Mouse (Mus musculus) layer of hippocampus, postnatal 14 days (tissue): ENCODE measurements around the gene Wasl. TPM values are rescaled to one million over a fixed set of nuclear protein-coding genes. Genes with fewer than 3 reads are reported as not detected.

Source experiments
- DNase-seq, 2 experiments: peaks; one replicate each; pipeline ENCODE4 v3.0.0; 2021 to 2022; ENCODE audit warnings: low spot score in 2 of 2, mixed read lengths in 1 of 2
- total RNA-seq, 2 experiments: library from RNA; stranded (reverse); gene quantifications; 2 replicates each; pipeline ENCODE4 v1.2.3; 2021

The Wasl gene
- total RNA-seq, 2 experiments from 2014 or later: 102 to 112 TPM

DNA sequence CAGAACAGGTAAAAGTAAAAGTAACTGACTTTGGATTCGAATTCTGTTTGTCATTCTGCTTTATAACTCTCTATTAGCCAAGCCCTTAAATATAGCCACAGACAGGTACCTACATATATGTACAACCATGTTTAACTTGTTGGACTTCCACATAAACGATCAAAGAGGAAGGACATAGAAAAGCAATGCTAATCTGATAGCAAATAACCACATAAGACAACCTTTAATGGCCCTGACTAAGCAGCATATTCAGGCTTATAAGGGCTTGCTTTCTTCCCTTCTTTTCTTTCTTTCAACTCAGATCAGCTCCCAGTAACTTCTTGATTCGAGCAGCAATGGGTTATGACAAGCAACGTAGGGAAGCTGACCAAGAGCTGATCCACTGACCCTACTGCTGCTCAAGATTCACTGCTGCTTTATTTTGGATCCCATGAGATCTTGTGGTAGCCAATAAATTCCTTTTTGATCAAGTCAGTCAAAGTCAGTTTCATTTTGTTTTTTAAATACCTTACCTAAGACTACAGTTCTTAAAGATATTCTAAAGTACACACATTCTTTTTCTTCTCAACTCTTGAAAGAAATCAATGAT, 17.6 kb downstream of the Wasl start:
- no peak for DNase-seq

DNA sequence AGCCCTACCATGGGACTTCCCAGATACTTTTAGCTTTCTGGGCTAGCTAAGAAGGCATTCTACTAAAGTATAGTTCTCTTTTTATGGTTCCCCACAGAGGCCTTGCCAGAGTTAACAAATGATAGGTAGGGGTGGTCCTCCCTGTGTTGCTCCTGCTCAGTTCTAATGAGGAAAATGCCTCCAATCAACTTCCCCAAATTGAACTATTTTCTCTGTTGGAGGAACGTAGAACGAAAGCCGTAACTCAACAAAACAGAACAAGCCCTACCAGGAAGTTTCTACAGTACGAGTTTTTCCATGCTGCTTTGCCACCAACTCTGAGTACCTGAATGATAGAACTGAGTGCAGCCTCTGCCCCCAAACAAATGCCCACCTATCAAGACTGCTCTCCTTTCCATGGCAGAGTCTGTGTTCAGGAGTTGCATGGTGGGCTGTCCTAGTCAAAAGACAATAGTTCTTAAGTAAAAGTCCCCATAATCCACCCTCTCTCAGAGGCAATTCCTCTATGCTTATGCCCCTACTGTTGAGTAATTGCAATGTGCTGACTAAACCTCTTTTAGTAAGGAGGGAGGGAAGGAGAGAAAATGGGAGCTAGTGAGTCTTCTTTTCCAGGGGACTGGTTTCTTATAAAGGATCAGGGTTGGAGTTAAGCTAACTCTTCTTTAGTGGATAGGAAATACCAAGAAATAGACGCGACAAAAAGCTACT, 19.3 kb downstream of the Wasl start:
- no peak for DNase-seq

DNA sequence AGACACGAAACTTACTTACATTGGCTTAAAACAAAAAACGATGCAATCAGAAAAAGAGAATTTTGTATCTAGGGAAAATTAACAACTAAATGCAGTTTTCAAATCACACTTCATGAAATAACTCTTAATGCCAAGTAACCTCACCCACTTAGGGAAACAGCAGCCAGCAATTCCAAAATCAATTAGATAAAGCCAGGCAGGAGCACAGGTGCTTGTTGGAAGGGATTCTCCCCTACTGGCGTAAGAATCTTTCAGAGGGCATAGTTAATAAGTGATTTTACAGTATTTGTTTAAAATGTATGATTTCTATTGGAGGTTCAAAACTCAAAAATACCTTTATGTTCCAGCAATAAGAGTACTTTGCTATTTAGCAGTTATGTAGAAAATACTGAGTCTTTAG, 21.8 kb downstream of the Wasl start:
- no peak for DNase-seq

DNA sequence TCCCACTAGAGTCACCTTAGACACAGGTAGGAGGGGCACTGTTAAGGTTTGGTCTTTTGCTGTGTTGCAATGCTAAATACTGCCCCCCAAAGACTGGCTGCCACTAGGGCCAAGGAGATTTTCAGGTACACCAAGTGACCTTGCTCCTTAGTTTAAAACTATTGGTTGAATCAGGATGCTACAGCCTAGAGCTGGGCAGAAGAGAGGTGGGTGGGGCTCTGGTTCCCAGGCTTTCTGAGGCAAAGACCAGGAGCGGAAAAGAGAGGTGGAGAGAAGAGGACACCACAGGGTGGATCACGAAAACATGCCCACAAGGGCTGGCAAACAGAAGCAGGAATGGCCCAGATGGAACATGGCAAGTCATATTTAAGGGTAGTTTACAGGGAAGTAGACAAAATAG, 22.6 kb downstream of the Wasl start:
- DNase-seq: no peak

DNA sequence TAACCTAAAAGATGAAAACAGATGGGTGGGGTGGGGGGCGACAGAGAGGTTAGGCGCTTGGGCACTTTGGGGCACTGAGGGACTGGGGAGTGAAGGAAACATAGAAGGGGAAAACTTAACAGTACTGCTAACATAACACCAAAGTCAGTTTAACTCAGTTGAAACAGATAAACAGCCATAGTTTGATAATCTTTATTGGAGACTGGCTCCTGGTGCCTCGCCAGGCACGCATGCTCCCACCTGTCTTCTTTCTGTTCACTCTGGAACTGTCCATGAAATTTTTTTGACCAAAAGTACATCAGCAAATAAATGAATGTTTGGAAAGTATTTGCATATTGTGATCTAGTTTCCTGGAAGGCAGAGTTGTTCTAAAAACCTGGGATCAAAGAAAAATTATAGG, 23.5 kb downstream of the Wasl start:
- no peak for DNase-seq

DNA sequence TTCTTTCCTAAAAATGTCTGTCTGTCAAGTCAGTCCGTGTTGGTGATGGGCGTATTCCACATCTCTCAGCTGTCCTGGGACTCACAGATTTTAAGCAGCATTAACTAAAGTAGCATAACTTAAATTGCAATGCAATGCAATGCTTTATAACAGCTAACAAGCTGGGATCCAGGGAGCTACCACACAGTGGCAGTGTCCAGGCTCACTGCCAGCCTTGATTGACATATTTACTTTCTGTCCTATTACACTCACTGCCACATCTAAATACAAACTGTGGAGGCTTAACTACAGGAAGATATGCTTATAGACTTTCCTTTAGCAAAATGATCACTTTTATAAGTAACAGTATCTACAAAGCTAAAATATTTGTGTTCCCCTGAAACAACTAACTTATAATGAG, 29.0 kb downstream of the Wasl start:
- DNase-seq: peak in 1 of 2 experiments; percentile 27

DNA sequence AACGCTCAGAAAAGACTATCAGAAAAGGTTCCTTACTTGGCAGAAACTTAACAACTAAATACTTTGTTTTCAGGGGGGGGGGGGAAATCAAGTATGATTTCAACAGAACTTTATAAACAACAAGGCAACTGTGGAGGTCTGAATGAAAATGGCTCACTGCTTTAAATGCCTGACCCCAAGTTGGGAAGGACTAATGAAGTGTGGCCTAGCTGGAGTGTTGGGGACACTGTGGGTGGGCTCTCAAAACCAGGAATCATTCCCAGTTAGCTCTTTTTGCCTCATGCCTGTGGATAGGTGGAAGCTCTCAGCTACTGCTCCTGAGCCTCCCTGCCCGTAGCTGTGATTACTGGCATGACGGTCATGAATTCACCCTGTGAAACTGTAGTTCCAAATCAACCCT, 30.7 kb downstream of the Wasl start:
- DNase-seq: no peak

DNA sequence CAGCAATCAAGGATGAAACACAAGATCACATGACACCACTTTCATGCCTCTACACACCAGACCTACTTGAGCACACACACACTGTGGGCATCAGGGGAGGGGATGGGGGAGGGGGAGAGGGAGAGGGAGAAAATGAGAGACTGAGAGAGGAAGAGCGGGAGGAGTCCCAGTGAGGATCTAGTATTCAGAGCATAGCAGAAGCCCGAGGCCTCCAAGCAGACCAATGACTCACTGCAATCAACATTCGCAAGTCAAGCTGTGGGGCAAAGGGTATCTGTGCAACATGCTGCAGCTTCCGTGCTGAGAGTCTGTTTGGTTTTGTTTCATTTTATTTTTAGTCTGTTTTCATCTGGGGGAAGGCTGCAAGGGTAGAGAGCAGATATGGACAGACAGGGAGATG, 32.7 kb downstream of the Wasl start:
- DNase-seq: no peak

DNA sequence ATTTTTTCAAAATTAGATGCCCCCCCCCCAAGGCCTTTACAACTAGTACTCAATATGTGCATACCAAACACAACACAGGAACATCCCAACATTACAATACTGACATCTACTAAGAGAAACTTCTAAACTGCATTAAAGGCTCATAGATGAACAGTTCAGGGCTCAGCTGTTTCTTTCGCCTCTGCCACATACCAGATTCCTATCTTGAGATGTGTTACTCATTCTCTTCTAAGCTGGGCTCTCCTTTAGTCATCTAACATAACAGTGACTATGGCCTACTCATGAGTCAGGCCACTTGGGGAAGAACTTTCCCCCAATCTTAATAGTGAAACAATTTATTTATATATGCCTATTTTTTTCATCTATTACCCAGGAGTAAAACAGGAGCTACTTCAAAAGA, 36.3 kb downstream of the Wasl start:
- DNase-seq: no peak

DNA sequence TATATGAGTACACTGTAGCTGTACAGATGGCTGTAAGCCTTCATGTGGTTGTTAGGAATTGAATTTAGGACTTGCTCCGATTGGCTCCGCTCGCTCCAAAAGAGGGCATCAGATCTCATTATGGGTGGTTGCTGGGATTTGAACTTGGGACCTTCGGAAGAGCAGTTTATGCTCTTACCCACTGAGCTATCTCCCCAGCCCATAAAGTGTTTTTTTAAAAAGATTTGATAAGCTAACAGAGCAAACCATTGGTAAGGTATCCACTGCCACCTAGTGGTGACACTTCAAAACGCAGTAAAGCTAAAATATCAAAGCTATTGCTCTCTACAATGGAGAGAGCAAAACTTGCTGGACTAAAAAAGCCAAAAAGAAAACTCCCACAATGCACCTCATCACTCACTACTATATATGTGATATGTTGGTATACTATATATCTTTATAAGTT, 37.2 kb downstream of the Wasl start:
- peak; percentile 35 to 75 for DNase-seq

DNA sequence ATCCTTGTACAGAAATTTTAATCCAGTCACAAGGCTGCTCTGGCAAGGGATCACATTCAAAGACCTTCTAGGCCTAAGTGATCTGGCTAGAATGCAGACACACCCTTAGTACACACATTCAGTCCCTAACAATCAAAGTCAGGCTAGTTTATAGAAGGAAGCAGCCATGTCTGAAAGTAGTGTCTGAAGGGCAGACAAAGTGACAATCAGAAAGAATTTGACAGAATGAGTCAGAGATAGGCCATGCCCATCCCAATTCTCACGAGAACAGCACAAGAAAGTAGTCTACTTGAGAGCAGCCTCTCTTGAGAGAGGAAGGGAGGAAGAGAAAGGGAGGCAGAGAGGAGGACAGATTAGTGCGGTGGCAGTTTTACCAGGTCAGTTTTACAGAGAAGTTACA, 42.7 kb downstream of the Wasl start:
- DNase-seq: no peak

DNA sequence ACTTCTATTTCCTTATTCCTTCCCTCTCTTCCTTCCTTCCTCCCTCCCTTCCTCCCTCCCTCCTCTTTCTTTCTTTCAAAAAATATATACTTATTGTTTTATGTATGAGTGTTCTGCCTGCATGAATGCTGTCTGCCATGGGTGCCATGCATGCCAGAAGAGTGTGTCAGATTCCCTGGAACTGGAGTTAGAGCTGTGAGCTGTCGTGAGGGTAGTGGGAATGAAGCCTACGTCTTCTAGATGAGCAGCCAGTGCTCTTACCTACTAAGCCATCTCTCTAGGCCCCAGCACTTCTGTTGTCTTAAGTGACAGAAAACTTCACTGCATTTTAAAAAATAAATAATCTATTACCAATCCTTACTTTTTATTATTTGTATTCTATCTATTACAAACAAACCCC, 43.9 kb downstream of the Wasl start:
- no peak for DNase-seq

DNA sequence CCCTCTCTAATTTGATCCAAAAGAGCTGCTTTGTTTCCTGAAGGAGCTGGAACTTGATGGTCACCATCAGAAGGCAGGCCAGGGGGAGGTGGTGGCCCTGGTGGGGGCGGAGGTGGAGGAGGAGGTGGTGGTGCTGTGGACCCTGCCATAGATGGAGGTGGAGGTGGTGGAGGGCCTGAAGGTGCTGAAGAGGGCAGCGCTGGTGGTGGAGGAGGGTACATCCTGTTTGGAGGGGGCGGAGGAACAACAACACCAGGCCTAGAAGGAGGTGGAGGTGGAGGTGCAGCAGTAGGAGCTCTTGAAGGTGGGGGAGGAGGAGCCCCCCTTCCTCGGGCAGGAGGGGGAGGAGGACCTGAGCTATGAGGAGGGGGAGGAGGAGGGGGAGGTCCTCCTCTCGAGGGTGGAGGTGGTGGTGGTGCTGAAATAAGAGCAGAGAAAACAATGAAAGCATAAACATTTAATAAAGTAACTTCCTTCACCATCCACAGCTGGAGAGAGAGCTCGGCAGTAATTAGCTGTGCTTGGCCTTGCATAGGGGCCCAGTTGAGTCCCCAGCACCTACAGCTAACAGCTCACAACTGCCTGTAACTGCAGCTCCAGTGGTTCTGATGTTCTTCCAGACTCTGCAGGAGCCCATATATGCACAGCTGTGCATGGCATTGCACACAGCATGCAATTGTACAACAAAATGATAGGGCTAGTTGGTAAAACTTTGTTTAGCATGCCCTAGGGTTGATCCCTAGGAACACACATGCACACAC, 45.3 kb downstream of the Wasl start:
- no peak for DNase-seq

DNA sequence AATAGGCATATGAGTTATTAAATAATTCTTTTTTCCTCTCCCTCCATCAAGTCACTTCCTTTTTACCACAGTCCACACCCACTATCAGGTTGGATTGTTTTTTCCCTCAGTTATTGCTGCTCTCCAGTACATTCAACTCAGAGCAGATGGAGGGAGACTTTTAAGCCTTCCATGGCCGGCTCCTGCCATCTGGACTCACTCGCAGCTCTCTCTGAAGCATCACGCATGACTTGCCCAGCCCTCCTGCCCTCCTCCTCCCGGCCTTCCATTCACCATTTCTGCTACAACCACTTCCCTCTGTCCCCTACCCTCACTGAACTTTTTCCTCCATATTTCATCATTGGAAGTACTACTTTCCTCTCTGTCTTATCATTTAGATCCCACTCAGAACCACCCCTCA, 48.1 kb downstream of the Wasl start:
- no peak for DNase-seq

DNA sequence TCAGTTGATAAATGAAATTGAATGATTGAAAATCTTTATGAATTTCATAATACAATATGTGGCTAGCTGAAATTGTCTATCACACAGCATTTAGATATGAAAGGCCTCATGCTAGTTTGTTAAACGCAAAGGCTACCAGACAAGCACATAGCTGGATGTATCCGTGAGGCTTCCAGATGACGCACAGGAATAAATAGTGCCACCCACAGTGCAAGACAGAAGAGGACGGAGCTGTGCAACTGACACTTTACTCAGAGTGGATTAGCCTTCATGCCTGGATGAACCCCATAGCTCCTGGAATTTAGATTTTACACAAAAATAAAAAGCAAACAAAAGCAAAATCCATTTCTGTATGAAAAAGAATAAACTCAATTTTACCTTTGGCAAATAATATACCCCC, 50.9 kb downstream of the Wasl start:
- DNase-seq: no peak

DNA sequence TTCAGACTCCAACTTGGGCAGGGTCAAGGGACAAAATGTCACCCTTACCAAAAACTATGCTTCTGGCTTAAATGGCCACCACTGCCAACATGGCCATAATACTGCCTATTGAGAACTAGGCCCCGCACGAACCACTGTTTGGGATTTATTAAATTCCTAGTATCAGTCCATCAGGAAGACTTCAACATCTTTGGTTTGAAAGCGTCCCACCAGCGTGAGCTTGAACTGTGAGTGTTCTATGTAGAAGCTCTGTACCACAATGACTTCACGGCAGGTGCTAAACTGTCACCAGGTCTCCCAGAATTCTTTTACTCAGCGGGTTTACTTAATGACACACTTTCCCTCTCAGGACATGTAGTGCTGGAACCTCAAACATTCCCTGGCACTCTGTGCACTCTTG, 51.5 kb downstream of the Wasl start:
- DNase-seq: no peak

DNA sequence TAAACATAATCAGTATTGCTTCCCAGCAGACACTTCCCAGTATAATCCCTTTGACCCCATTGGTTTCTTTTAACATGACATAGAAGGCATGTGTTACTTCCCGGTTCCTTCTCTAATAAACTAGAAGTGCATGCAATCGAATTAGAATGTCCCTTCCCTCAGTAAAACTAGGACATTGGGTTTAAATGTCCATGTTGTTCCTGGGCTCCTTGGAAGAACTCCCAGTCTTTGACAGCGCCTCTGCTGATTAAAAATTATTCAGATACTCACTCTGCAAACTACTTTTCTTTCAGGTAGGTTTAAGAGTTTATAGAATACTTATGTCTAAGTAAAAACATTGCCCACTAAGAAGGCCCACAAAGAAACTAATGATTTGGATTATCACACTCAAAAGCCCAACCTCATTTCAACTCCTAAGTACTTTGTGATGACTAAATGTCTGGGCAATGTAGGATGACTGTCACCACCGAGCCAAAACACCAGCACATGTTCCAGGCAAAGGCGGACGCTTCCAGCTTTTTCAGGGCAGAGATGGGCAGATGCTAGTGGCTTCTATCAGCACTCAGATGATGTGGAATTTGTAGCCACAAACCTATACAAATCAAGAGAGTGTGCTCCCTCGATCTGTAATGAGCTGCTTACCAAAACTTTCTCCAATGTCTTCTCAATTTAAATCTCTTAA, 52.6 kb downstream of the Wasl start:
- no peak for DNase-seq

DNA sequence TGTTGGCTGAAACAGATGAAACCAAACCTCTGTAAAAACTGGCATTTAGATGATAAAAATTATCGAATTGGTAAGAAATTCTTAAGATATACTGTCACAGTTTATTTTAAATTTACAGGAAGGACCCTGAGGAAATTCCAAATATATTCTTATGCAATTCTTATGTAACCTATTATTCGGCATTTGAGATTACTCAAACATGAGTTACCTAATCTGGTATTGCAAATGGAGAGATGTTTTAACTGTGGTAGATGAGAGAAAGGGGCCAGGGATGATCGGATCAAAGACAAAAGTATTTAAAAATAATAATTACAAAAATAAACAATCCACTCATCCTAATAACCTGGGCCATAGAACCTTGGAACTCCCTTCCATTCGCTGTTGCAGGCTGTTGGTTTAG, 54.5 kb downstream of the Wasl start:
- no peak for DNase-seq

DNA sequence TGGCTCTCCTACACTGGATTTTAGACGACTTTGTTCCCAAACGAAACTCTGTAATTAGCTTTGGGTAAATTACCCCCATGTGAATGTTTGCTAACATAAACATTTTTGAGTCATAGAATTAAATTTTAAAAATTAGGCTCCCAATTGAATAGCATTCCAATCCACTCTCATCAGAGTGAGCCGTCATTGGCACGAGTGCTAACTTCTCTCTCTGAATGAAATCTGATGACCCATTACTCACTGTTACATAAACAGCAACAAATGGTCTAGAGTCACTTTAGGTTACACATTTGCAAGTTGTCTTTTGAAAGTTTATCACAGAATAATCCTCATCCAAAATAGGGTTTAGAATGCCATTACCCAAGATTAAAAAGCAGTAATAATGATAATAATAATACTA, 55.3 kb downstream of the Wasl start:
- DNase-seq: no peak

DNA sequence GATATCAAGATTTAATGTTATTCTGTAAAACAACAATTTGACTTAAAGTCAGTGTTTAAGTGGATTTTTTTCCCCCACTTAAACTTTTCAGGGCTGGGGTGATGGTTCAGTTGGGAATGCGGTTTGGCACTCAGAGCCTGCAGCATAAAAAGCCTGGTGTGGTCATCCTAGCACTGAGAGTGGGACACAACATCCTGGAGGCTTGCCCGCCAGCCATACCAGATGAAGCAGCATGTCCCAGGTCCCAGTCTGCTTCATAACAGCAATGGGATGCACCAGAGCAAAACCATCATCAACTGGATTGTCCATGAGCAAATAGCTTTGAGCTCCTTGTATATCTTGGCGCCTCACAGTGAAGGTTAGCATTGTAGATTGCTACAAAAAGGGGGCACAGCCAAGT, 56.1 kb downstream of the Wasl start:
- no peak for DNase-seq

DNA sequence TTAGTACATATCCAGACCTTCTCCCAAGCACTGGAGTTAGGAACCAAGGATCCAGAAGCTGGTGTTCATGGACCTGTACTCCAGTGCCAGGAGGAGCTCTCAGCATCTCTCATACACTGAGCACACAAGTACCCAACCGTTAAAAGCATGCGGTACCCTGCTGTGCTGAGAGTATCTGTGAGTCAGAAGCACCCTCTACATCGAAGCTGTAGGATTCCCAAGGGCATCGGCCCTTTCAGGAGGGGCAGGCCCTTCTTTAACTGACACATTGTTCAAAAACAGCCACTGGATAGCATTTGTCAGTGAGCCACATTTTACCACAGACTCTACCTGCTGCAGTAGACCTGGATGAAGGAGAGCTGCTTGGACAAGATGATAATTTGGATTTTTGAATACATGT, 56.7 kb downstream of the Wasl start:
- DNase-seq: no peak

DNA sequence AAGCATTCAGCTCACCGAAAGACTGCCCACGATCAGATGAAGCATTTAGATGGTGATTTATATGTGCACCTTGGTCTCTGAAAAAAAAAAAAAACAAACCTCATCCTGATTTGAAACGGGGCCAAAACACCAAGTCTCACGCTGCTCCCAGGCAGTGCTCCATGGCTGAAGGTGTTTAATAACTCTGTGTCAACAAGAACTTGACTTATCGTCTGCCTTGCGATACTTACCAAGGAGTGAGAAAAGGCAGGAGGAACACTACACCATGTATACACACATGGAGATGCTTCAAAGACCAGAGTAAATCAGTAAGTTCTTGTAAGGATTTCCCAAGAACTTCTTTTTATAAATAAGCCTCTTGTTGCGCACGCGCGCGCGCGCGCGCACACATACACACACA, 57.3 kb downstream of the Wasl start:
- DNase-seq: no peak
